Mouse (Mus musculus) limb, embryonic 14.5 days (tissue): ENCODE measurements around the gene Gm8720. TPM values are rescaled to one million over a fixed set of nuclear protein-coding genes. Genes with fewer than 3 reads are reported as not detected.
"Not testable (repeated sequence)": the region's sequence is repeated elsewhere in the genome, so short reads cannot be mapped to it uniquely, and the experiment has no call there.

Experiments used
- ATAC-seq: fragments of 200-750 bp; cut with Nextera tagmentation; 2 replicates; pipeline ENCODE4 v1.8.0; 2017; ENCODE audit warnings: low read depth, moderate number of reproducible peaks, moderate TSS enrichment; ENCODE audit not compliant: low FRiP score
- DNase-seq: peaks from one replicate; pipeline ENCODE4 v3.0.0-alpha.2; 2015; ENCODE audit warnings: low spot score
- H3K27ac ChIP-seq: fragments of 300-500 bp; sonication (generic); replicated peaks from 2 replicates; pipeline ENCODE4 v1.5.1; 2014; ENCODE audit warnings: low read depth, mild to moderate bottlenecking, low read length, moderate library complexity, mixed read lengths
- H3K27me3 ChIP-seq: fragments of 300-500 bp; sonication (generic); 2 replicates; pipeline ENCODE4 v1.6.1; 2014; ENCODE audit warnings: low read length, mixed read lengths; ENCODE audit not compliant: control insufficient read depth, insufficient read depth
- H3K36me3 ChIP-seq: fragments of 300-500 bp; sonication (generic); 2 replicates; pipeline ENCODE4 v1.6.1; 2014; ENCODE audit warnings: mild to moderate bottlenecking, low read length, moderate library complexity, mixed read lengths; ENCODE audit not compliant: control insufficient read depth, insufficient read depth
- H3K4me1 ChIP-seq: fragments of 300-500 bp; sonication (generic); 2 replicates; pipeline ENCODE4 v1.6.1; 2014; ENCODE audit warnings: antibody characterized with exemption, low read length, mixed read lengths; ENCODE audit not compliant: control insufficient read depth, insufficient read depth
- H3K4me2 ChIP-seq: fragments of 300-500 bp; sonication (generic); replicated peaks from 2 replicates; pipeline ENCODE4 v1.6.1; 2014; ENCODE audit warnings: low read depth, mild to moderate bottlenecking, low read length, moderate library complexity; ENCODE audit not compliant: severe bottlenecking
- H3K4me3 ChIP-seq: fragments of 300-500 bp; sonication (generic); replicated peaks from 2 replicates; pipeline ENCODE4 v1.5.1; 2014; ENCODE audit warnings: low read length
- H3K9ac ChIP-seq: fragments of 300-500 bp; sonication (generic); 2 replicates; pipeline ENCODE4 v1.6.1; 2014; ENCODE audit warnings: mild to moderate bottlenecking, low read depth, low read length, moderate library complexity; ENCODE audit not compliant: severe bottlenecking
- H3K9me3 ChIP-seq: fragments of 300-500 bp; sonication (generic); 2 replicates; pipeline ENCODE4 v1.6.1; 2016; ENCODE audit warnings: low read length; ENCODE audit not compliant: control insufficient read depth
- WGBS: fragments of 180-500 bp; shearing (Covaris S2); extraction: QIAGEN DNeasy Blood & Tissue Kit; methylation state at CpG from one replicate; pipeline ENCODE4 v1.1.7; 2014; 5-methylcytosine and 5-hydroxymethylcytosine counted together
- polyA plus RNA-seq, 2 experiments: library from polyadenylated mRNA; depleted of rRNA in 1 of 2; stranded (reverse) in 1 of 2; unstranded in 1 of 2; fragments of >200 nt; fragmentation: Nextera tagmentation in 1 of 2; extraction: Ambion mirVana in 1 of 2; gene quantifications; 2 replicates each; pipeline versions ENCODE4 v1.2.1 to v1.2.3; 2012 to 2014

Gm8720 gene
- polyA plus RNA-seq (2012; rRNA removed) (not detected in 2 replicates), polyA plus RNA-seq (2014; fragmentation: Nextera tagmentation; extraction: Ambion mirVana) (not detected in 2 replicates)

DNA sequence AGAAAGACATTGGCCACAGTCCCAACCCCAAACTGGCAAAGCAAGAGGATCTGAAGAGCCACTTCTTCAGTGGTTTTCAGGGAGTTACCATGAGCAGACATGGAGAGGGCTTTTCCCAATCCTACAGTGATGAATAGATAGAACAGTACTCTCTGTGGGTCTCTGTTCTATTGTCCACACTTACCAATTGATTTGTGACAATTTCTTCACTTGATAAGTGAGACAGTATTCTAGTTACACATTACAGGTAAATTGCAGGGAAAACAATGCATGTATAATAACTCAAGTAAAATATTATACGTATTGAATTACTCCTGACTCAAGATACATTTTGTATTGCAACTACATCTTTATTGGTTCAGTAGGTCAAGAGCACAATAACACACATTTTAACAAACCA is at the start of gene Gm8720:
Gene Gm8720 (minus strand): TSS at position 101 of the 400 bp plus-strand sequence.
- not testable (repeated sequence) for H3K4me2 ChIP-seq, H3K4me3 ChIP-seq, H3K27me3 ChIP-seq, H3K4me1 ChIP-seq, H3K9me3 ChIP-seq, DNase-seq, ATAC-seq, H3K9ac ChIP-seq, H3K27ac ChIP-seq, H3K36me3 ChIP-seq
- whole genome bisulfite sequencing = no CpG with 5 or more reads among the region's 1 CpGs

DNA sequence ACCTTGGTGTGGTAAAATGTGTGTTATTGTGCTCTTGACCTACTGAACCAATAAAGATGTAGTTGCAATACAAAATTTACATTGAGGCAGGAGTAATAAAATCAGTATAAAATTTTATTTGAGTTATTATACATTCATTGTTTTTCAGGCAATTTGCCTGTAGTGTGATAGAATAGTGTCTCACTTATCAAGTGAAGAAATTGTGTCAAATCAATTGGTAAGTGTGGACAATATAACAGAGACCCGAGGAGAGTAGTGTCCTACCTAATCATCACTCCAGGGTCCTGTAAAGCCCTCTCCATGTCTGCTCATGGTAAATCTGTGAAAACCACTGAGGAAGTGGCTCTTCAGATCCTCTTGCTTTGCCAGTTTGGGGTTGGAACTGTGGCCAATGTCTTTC is 12.0 kb downstream of the Gm8720 start, which contains the start of gene Vmn1r163:
Gene Vmn1r163 (plus strand): TSS at position 301 of the 400 bp plus-strand sequence.
- no CpG with 5 or more reads among the region's 1 CpGs for WGBS
- not testable (repeated sequence) for ATAC-seq, DNase-seq, H3K9ac ChIP-seq, H3K4me2 ChIP-seq, H3K4me1 ChIP-seq, H3K9me3 ChIP-seq, H3K4me3 ChIP-seq, H3K36me3 ChIP-seq, H3K27me3 ChIP-seq, H3K27ac ChIP-seq

DNA sequence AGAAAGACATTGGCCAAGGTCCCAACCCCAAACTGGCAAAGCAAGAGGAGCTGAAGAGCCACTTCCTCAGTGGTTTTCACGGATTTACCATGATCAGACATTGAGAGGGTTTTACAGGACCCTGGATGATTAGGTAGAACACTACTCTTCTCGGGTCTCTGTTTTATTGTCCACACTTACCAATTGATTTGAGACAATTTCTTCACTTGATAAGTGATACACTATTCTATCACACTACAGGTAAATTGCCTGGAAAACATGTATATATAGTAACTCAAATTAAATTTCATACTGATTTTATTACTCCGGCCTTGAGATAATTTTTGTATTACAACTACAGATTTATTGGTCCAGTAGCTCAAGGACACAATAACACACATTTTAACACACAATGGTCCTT is 47.4 kb downstream of the Gm8720 start, which contains the start of gene Gm4216:
Gene Gm4216 (minus strand): TSS at position 101 of the 400 bp plus-strand sequence.
- H3K4me2 ChIP-seq, H3K27ac ChIP-seq, H3K36me3 ChIP-seq, H3K9me3 ChIP-seq, H3K4me1 ChIP-seq, H3K27me3 ChIP-seq, H3K9ac ChIP-seq, DNase-seq, H3K4me3 ChIP-seq, ATAC-seq: not testable (repeated sequence)
- no CpG with 5 or more reads among the region's 3 CpGs for WGBS

Other genes starting within 250 kb of the Gm8720 start
- not detected in 2 replicates for gene Vmn1r159, start 223.9 kb downstream of the Gm8720 start, polyA plus RNA-seq (2012; rRNA removed)
- gene Vmn1r159, start 223.9 kb downstream of the Gm8720 start, polyA plus RNA-seq (2014; fragmentation: Nextera tagmentation; extraction: Ambion mirVana) = not detected in 2 replicates
- gene Vmn1r160, start 196.2 kb downstream of the Gm8720 start, polyA plus RNA-seq (2012; rRNA removed) = not detected in 2 replicates
- not detected in 2 replicates for gene Vmn1r160, start 196.2 kb downstream of the Gm8720 start, polyA plus RNA-seq (2014; fragmentation: Nextera tagmentation; extraction: Ambion mirVana)
- not detected in 2 replicates for gene Gm4214, start 82.8 kb downstream of the Gm8720 start, polyA plus RNA-seq (2012; rRNA removed)
- gene Gm4214, start 82.8 kb downstream of the Gm8720 start, polyA plus RNA-seq (2014; fragmentation: Nextera tagmentation; extraction: Ambion mirVana) = not detected in 2 replicates
- not detected in 2 replicates for gene Gm4216, start 47.5 kb downstream of the Gm8720 start, polyA plus RNA-seq (2012; rRNA removed)
- not detected in 2 replicates for gene Gm4216, start 47.5 kb downstream of the Gm8720 start, polyA plus RNA-seq (2014; fragmentation: Nextera tagmentation; extraction: Ambion mirVana)
- not detected in 2 replicates for gene Vmn1r163, start 11.9 kb downstream of the Gm8720 start, polyA plus RNA-seq (2012; rRNA removed)
- gene Vmn1r163, start 11.9 kb downstream of the Gm8720 start, polyA plus RNA-seq (2014; fragmentation: Nextera tagmentation; extraction: Ambion mirVana) = not detected in 2 replicates
- gene Gm10662, start 77.0 kb upstream of the Gm8720 start, polyA plus RNA-seq (2012; rRNA removed) = not detected in 2 replicates
- not detected in 2 replicates for gene Gm10662, start 77.0 kb upstream of the Gm8720 start, polyA plus RNA-seq (2014; fragmentation: Nextera tagmentation; extraction: Ambion mirVana)
- gene Vmn1r165, start 149.9 kb upstream of the Gm8720 start, polyA plus RNA-seq (2012; rRNA removed) = not detected in 2 replicates
- not detected in 2 replicates for gene Vmn1r165, start 149.9 kb upstream of the Gm8720 start, polyA plus RNA-seq (2014; fragmentation: Nextera tagmentation; extraction: Ambion mirVana)
- gene Vmn1r166, start 184.2 kb upstream of the Gm8720 start, polyA plus RNA-seq (2012; rRNA removed) = not detected in 2 replicates
- not detected in 2 replicates for gene Vmn1r166, start 184.2 kb upstream of the Gm8720 start, polyA plus RNA-seq (2014; fragmentation: Nextera tagmentation; extraction: Ambion mirVana)
- not detected in 2 replicates for gene Gm6902, start 211.4 kb upstream of the Gm8720 start, polyA plus RNA-seq (2012; rRNA removed)
- not detected in 2 replicates for gene Gm6902, start 211.4 kb upstream of the Gm8720 start, polyA plus RNA-seq (2014; fragmentation: Nextera tagmentation; extraction: Ambion mirVana)
- not detected in 2 replicates for gene Nlrp4e, start 233.7 kb upstream of the Gm8720 start, polyA plus RNA-seq (2012; rRNA removed)
- gene Nlrp4e, start 233.7 kb upstream of the Gm8720 start, polyA plus RNA-seq (2014; fragmentation: Nextera tagmentation; extraction: Ambion mirVana) = not detected in 2 replicates